Mouse (Mus musculus) C2C12 (cell line): ENCODE results near the gene Hmbs.

ENCODE experiments used
- CEBPB ChIP-seq: IDR thresholded peaks from one replicate; pipeline ENCODE4 v1.6.1; 2011; ENCODE audit warnings: low read depth, mild to moderate bottlenecking, control low read depth, moderate library complexity
- CTCF ChIP-seq: IDR thresholded peaks from one replicate; pipeline ENCODE4 v1.5.1; 2011; ENCODE audit not compliant: control insufficient read depth, insufficient read depth, insufficient read length
- MYOD1 ChIP-seq: IDR thresholded peaks from one replicate; pipeline ENCODE4 v1.6.1; 2011; ENCODE audit warnings: low read depth; ENCODE audit not compliant: control insufficient read depth, insufficient read length
- USF1 ChIP-seq: IDR thresholded peaks from one replicate; pipeline ENCODE4 v1.6.1; 2011; ENCODE audit warnings: low read depth, mild to moderate bottlenecking, control low read depth, moderate library complexity

GRCm38 (mm10) chr9:44347621-44348020 is 3.6 kb upstream of the Hmbs start:
- TF ChIP-seq CTCF, result no peak
- TF ChIP-seq USF1, result no peak
- no peak for TF ChIP-seq MYOD1
- no peak for TF ChIP-seq CEBPB
